Mouse (Mus musculus): ENCODE data around the gene A230050P20Rik. TPM values are rescaled to one million over a fixed set of nuclear protein-coding genes. Genes with fewer than 3 reads are reported as not detected.

Gene A230050P20Rik
- polyA plus RNA-seq, 1 experiment = 4.6 TPM

- Histone ChIP-seq H3K4me2 (ENCODE audit: low read depth) (no peak overlapping the region), H3K4me3 (no peak overlapping the region), H3K79me2 (ENCODE audit: control insufficient read depth, insufficient read depth) (no peaks in the 10 kb centered on the region), H3K27me3 (ENCODE audit: control insufficient read depth, insufficient read depth, insufficient read length) (no peaks in the 10 kb centered on the region), H3K36me3 (ENCODE audit: control insufficient read depth, insufficient read depth) (no peaks in the 10 kb centered on the region), H3ac (ENCODE audit: control insufficient read depth, insufficient read length) (no peak overlapping the region)
- TF ChIP-seq POLR2A (IDR thresholded peaks at IDR 0.05; ENCODE audit: insufficient read length, low read depth) = no peak
- no peak for TF ChIP-seq REST (IDR thresholded peaks at IDR 0.05; ENCODE audit: insufficient read depth, insufficient read length)
- TF ChIP-seq CEBPB (IDR thresholded peaks at IDR 0.05; ENCODE audit: insufficient read depth, poor library complexity, severe bottlenecking) = no peak
- TF ChIP-seq MYOG (IDR thresholded peaks at IDR 0.05; ENCODE audit: control insufficient read depth in 1 of 3, insufficient read depth in 1 of 3, insufficient read length in 2 of 3, low read depth in 2 of 3) = no peak
Observed at GRCm38 (mm10) chr9:20861821-20862220, 6.6 kb upstream of the A230050P20Rik start.

- Histone ChIP-seq H3K79me2 (ENCODE audit: control insufficient read depth, insufficient read depth) (no peaks in the 10 kb centered on the region), H3K27me3 (ENCODE audit: control insufficient read depth, insufficient read depth, insufficient read length) (no peaks in the 10 kb centered on the region), H3K36me3 (ENCODE audit: control insufficient read depth, insufficient read depth) (no peaks in the 10 kb centered on the region), H3K4me3 (no peak overlapping the region), H3K4me2 (ENCODE audit: low read depth) (no peak overlapping the region), H3ac (ENCODE audit: control insufficient read depth, insufficient read length) (no peak overlapping the region)
- TF ChIP-seq MAX (IDR thresholded peaks at IDR 0.05; ENCODE audit: low read depth) (no peak), REST (IDR thresholded peaks at IDR 0.05; ENCODE audit: insufficient read depth, insufficient read length) (no peak), TCF3 (IDR thresholded peaks at IDR 0.05; ENCODE audit: insufficient read length, low read depth) (no peak), E2F4 (IDR thresholded peaks at IDR 0.05; ENCODE audit: insufficient read depth) (no peak), USF1 (IDR thresholded peaks at IDR 0.05; ENCODE audit: low read depth) (no peak), SRF (IDR thresholded peaks at IDR 0.05; ENCODE audit: control insufficient read depth, insufficient read length, low read depth) (no peak)
Observed at GRCm38 (mm10) chr9:20862225-20862624, 6.2 kb upstream of the A230050P20Rik start.

- no peak overlapping the region for H3ac ChIP-seq (ENCODE audit: control insufficient read depth, insufficient read length)
- no peaks in the 10 kb centered on the region for H3K27me3 ChIP-seq (ENCODE audit: control insufficient read depth, insufficient read depth, insufficient read length)
- H3K36me3 ChIP-seq (ENCODE audit: control insufficient read depth, insufficient read depth) = no peaks in the 10 kb centered on the region
- no peaks in the 10 kb centered on the region for H3K79me2 ChIP-seq (ENCODE audit: control insufficient read depth, insufficient read depth)
- no peak overlapping the region for H3K4me3 ChIP-seq
- no peak overlapping the region for H3K4me2 ChIP-seq (ENCODE audit: low read depth)
- no peak for TF ChIP-seq TCF3 (IDR thresholded peaks at IDR 0.05; ENCODE audit: insufficient read length, low read depth)
- no peak for TF ChIP-seq REST (IDR thresholded peaks at IDR 0.05; ENCODE audit: insufficient read depth, insufficient read length)
- TF ChIP-seq MYOD1 (IDR thresholded peaks at IDR 0.05; ENCODE audit: control insufficient read depth in 1 of 3, insufficient read length in 2 of 3, low read depth in 2 of 3) = no peak
- TF ChIP-seq USF1 (IDR thresholded peaks at IDR 0.05; ENCODE audit: low read depth) = no peak
- TF ChIP-seq POLR2A (IDR thresholded peaks at IDR 0.05; ENCODE audit: insufficient read length, low read depth) = no peak
- no peak for TF ChIP-seq MYOG (IDR thresholded peaks at IDR 0.05; ENCODE audit: control insufficient read depth in 1 of 3, insufficient read depth in 1 of 3, insufficient read length in 2 of 3, low read depth in 2 of 3)
- TF ChIP-seq CEBPB (IDR thresholded peaks at IDR 0.05; ENCODE audit: insufficient read depth, poor library complexity, severe bottlenecking) = no peak
Observed at GRCm38 (mm10) chr9:20866879-20867278, 1.6 kb upstream of the A230050P20Rik start.

- H3K27me3 ChIP-seq (ENCODE audit: control insufficient read depth, insufficient read depth, insufficient read length) = no peaks in the 10 kb centered on the region
Observed at GRCm38 (mm10) chr9:20869246-20869645, 804 bp downstream of the A230050P20Rik start.

GRCm38 (mm10) chr9:20870211-20871173 is 2.0 kb downstream of the A230050P20Rik start:
- no peak overlapping the region for H3K4me3 ChIP-seq
- H3ac ChIP-seq (ENCODE audit: control insufficient read depth, insufficient read length) = no peak overlapping the region
- no peaks in the 10 kb centered on the region for H3K79me2 ChIP-seq (ENCODE audit: control insufficient read depth, insufficient read depth)
- TF ChIP-seq E2F4 (IDR thresholded peaks at IDR 0.05; ENCODE audit: insufficient read depth) (no peak), POLR2AphosphoS2 (IDR thresholded peaks at IDR 0.05; ENCODE audit: insufficient read length, low read depth) (peak; percentile 10), SRF (IDR thresholded peaks at IDR 0.05; ENCODE audit: control insufficient read depth, insufficient read length, low read depth) (no peak), MYOD1 (IDR thresholded peaks at IDR 0.05; ENCODE audit: control insufficient read depth in 1 of 3, insufficient read length in 2 of 3, low read depth in 2 of 3) (no peak), REST (IDR thresholded peaks at IDR 0.05; ENCODE audit: insufficient read depth, insufficient read length) (no peak)
- no peaks in the 10 kb centered on the region for H3K36me3 ChIP-seq (ENCODE audit: control insufficient read depth, insufficient read depth)
- H3K27me3 ChIP-seq (ENCODE audit: control insufficient read depth, insufficient read depth, insufficient read length) = no peaks in the 10 kb centered on the region
- no peak overlapping the region for H3K4me2 ChIP-seq (ENCODE audit: low read depth)

More at GRCm38 (mm10) chr9:20869246-20869645, 804 bp downstream of the A230050P20Rik start:
- Histone ChIP-seq H3K36me3 (ENCODE audit: control insufficient read depth, insufficient read depth) (no peaks in the 10 kb centered on the region), H3K4me3 (peak overlapping the region; percentile 25), H3K79me2 (ENCODE audit: control insufficient read depth, insufficient read depth) (no peaks in the 10 kb centered on the region), H3ac (ENCODE audit: control insufficient read depth, insufficient read length) (peak overlapping the region; percentile 11), H3K4me2 (ENCODE audit: low read depth) (peak overlapping the region; percentile 76)
- TF ChIP-seq REST (IDR thresholded peaks at IDR 0.05; ENCODE audit: insufficient read depth, insufficient read length) (no peak), POLR2AphosphoS2 (IDR thresholded peaks at IDR 0.05; ENCODE audit: insufficient read length, low read depth) (peak; percentile 7), TCF12 (IDR thresholded peaks at IDR 0.05; ENCODE audit: insufficient read depth, poor library complexity, severe bottlenecking) (no peak), USF1 (IDR thresholded peaks at IDR 0.05; ENCODE audit: low read depth) (no peak), TCF3 (IDR thresholded peaks at IDR 0.05; ENCODE audit: insufficient read length, low read depth) (no peak), E2F4 (IDR thresholded peaks at IDR 0.05; ENCODE audit: insufficient read depth) (no peak), CEBPB (IDR thresholded peaks at IDR 0.05; ENCODE audit: insufficient read depth, poor library complexity, severe bottlenecking) (no peak)
